In the genomic region with DNA sequence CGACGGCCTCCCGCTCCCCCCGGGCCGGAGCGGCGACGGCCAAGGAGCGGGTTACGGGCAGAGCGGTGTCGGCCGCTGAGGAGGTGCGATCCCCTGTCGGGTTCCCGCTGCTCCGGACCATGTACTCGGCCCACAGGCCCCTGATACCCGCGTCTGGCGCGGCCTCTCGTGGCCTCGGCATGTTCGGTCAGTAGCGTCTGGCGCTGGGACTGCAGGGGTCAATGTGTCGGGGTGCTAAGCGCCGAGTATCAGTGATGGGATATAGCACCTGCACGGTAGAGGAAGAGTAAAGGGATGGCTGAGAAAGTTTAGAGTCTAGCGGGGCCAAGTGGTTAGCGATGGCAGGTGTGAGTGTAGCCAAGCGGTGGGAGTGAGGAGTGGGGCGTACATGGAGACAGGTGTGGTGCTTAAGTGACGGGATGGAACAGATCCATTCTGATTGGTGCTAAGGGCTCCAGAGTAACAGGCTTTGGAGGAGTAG, we compare ENCODE assay signal across 7 mouse cellular contexts. TPM values are rescaled to one million over a fixed set of nuclear protein-coding genes. Genes with fewer than 3 reads are reported as not detected.
A peak's percentile ranks its signal among the peaks of the same experiment; 100 is the strongest.
DNase-seq lines count a peak whose midpoint lies in the region; ATAC-seq lines count a peak whose summit lies in the region.

No protein-coding gene starts in this region.

- peak overlapping the region; percentile 91 for H3K4me3 ChIP-seq in heart, embryonic 16.5 days (ENCODE audit: low read length)
- peak overlapping the region; percentile 86 for H3K4me3 ChIP-seq in limb, embryonic 10.5 days
- peak overlapping the region; percentile 81 for H3K4me3 ChIP-seq in midbrain, embryonic 12.5 days

- peak; percentile 49 for DNase-seq in 416B (ENCODE audit: low read depth)
- peak; percentile 60 for DNase-seq in CD4-positive helper T cell, adult 2 months (ENCODE audit: low read depth, low spot score)
- DNase-seq in cerebellum, postnatal 25 days, result peak; percentile 67 to 70
- peak; percentile 69 for DNase-seq in limb, embryonic 10.5 days (ENCODE audit: low spot score)
- peak; percentile 51 for DNase-seq in thymus, postnatal 25 days

- WGBS in heart, embryonic 16.5 days, result under 1% methylated on average over 27 of the region's 36 CpGs
- WGBS in limb, embryonic 10.5 days, result under 1% methylated on average over 30 of the region's 36 CpGs
- WGBS in midbrain, embryonic 12.5 days, result under 1% methylated on average over 33 of the region's 36 CpGs

- ATAC-seq in heart, embryonic 16.5 days (replicated peaks; ENCODE audit: extremely low read depth, insufficient read depth, low FRiP score), result no peak
- 0 out of 2 replicates have a peak, but pooled peaks have one; percentile 3 for ATAC-seq in midbrain, embryonic 12.5 days (ENCODE audit: low FRiP score, low read depth)

- no peaks in the 10 kb centered on the region for H3K27me3 ChIP-seq in heart, embryonic 16.5 days (ENCODE audit: control insufficient read depth, insufficient read depth, low read length)
- H3K27me3 ChIP-seq in limb, embryonic 10.5 days (ENCODE audit: low read depth, poor library complexity, severe bottlenecking), result no peaks in the 10 kb centered on the region
- no peaks in the 10 kb centered on the region for H3K27me3 ChIP-seq in midbrain, embryonic 12.5 days

- peak overlapping the region; percentile 91 for H3K4me2 ChIP-seq in heart, embryonic 16.5 days (ENCODE audit: low read depth, low read length)
- H3K4me2 ChIP-seq in midbrain, embryonic 12.5 days (replicated peaks), result peak overlapping the region; percentile 94

- peaks cover 42% of the 10 kb centered on the region for H3K4me1 ChIP-seq in heart, embryonic 16.5 days (ENCODE audit: control insufficient read depth, insufficient read depth, low read length)
- H3K4me1 ChIP-seq in limb, embryonic 10.5 days, result peaks cover 58% of the 10 kb centered on the region
- peaks cover 48% of the 10 kb centered on the region for H3K4me1 ChIP-seq in midbrain, embryonic 12.5 days

- peak overlapping the region; percentile 92 for H3K9ac ChIP-seq in heart, embryonic 16.5 days (ENCODE audit: low read length)
- peak overlapping the region; percentile 86 for H3K9ac ChIP-seq in midbrain, embryonic 12.5 days (replicated peaks)

- H3K36me3 ChIP-seq in heart, embryonic 16.5 days (ENCODE audit: control insufficient read depth, insufficient read depth), result peaks cover 30% of the 10 kb centered on the region
- H3K36me3 ChIP-seq in limb, embryonic 10.5 days, result peaks cover 37% of the 10 kb centered on the region
- peaks cover 33% of the 10 kb centered on the region for H3K36me3 ChIP-seq in midbrain, embryonic 12.5 days

- peak overlapping the region; percentile 99 for H3K27ac ChIP-seq in heart, embryonic 16.5 days (ENCODE audit: low read length)
- H3K27ac ChIP-seq in limb, embryonic 10.5 days, result peak overlapping the region; percentile 97
- peak overlapping the region; percentile 99 for H3K27ac ChIP-seq in midbrain, embryonic 12.5 days (replicated peaks)

- H3K9me3 ChIP-seq in heart, embryonic 16.5 days (replicated peaks; ENCODE audit: control insufficient read depth, low read length), result no peaks in the 10 kb centered on the region
- H3K9me3 ChIP-seq in limb, embryonic 10.5 days (replicated peaks), result no peaks in the 10 kb centered on the region
- H3K9me3 ChIP-seq in midbrain, embryonic 12.5 days, result no peaks in the 10 kb centered on the region

RNA-seq across cellular contexts. Expression of gene Pafah1b3, which starts 15.0 kb away (rescaled TPM):
- 111 and 121 TPM in 2 replicates for polyA plus RNA-seq in heart, embryonic 16.5 days (2015; fragmentation: Nextera tagmentation; extraction: Ambion mirVana)
- 224 and 248 TPM in 2 replicates for polyA plus RNA-seq in limb, embryonic 10.5 days (2016; fragmentation: Nextera tagmentation; extraction: Ambion mirVana)
- 399 and 410 TPM in 2 replicates for polyA plus RNA-seq in midbrain, embryonic 12.5 days (2016; fragmentation: Nextera tagmentation; extraction: Ambion mirVana)

RNA-seq across cellular contexts. Expression of gene Cic, which starts 15.3 kb away (rescaled TPM):
- 22.7 and 24.7 TPM in 2 replicates for polyA plus RNA-seq in heart, embryonic 16.5 days (2015; fragmentation: Nextera tagmentation; extraction: Ambion mirVana)
- 21.4 and 25.2 TPM in 2 replicates for polyA plus RNA-seq in limb, embryonic 10.5 days (2016; fragmentation: Nextera tagmentation; extraction: Ambion mirVana)
- polyA plus RNA-seq in midbrain, embryonic 12.5 days (2016; fragmentation: Nextera tagmentation; extraction: Ambion mirVana), result 39.4 and 40.8 TPM in 2 replicates

RNA-seq across cellular contexts. Expression of gene Prr19, which starts 18.4 kb away (rescaled TPM):
- not detected in 2 replicates for polyA plus RNA-seq in heart, embryonic 16.5 days (2015; fragmentation: Nextera tagmentation; extraction: Ambion mirVana)
- 1.1 and 1.3 TPM in 2 replicates for polyA plus RNA-seq in limb, embryonic 10.5 days (2016; fragmentation: Nextera tagmentation; extraction: Ambion mirVana)
- polyA plus RNA-seq in midbrain, embryonic 12.5 days (2016; fragmentation: Nextera tagmentation; extraction: Ambion mirVana), result 1.3 and 1.7 TPM in 2 replicates

RNA-seq across cellular contexts. Expression of gene Tmem145, which starts 23.1 kb away (rescaled TPM):
- 0.08 and 0.20 TPM in 2 replicates for polyA plus RNA-seq in heart, embryonic 16.5 days (2015; fragmentation: Nextera tagmentation; extraction: Ambion mirVana)
- polyA plus RNA-seq in limb, embryonic 10.5 days (2016; fragmentation: Nextera tagmentation; extraction: Ambion mirVana), result 0.14 and 0.38 TPM in 2 replicates
- polyA plus RNA-seq in midbrain, embryonic 12.5 days (2016; fragmentation: Nextera tagmentation; extraction: Ambion mirVana), result 20.1 and 21.4 TPM in 2 replicates

RNA-seq across cellular contexts. Expression of gene Erf, which starts 32.2 kb away (rescaled TPM):
- polyA plus RNA-seq in heart, embryonic 16.5 days (2015; fragmentation: Nextera tagmentation; extraction: Ambion mirVana), result 8.5 and 11.2 TPM in 2 replicates
- 14.2 and 16.6 TPM in 2 replicates for polyA plus RNA-seq in limb, embryonic 10.5 days (2016; fragmentation: Nextera tagmentation; extraction: Ambion mirVana)
- polyA plus RNA-seq in midbrain, embryonic 12.5 days (2016; fragmentation: Nextera tagmentation; extraction: Ambion mirVana), result 8.8 and 10.0 TPM in 2 replicates
